Mouse (Mus musculus) CH12.LX (cell line): ENCODE data around the gene Nipal4. TPM values are rescaled to one million over a fixed set of nuclear protein-coding genes. Genes with fewer than 3 reads are reported as not detected.

Source experiments
- DNase-seq: peaks from one replicate; pipeline ENCODE4 v3.0.0-alpha.2; 2013; ENCODE audit errors: extremely low read depth
- H3K27ac ChIP-seq: 2 replicates; pipeline ENCODE4 v1.5.1; 2012; ENCODE audit warnings: low read depth, mild to moderate bottlenecking, control low read depth, moderate library complexity; ENCODE audit not compliant: insufficient read depth
- H3K27me3 ChIP-seq: replicated peaks from 2 replicates; pipeline ENCODE3; 2012; ENCODE audit warnings: inconsistent platforms
- H3K36me3 ChIP-seq, 2 experiments: replicated peaks in 1 of 2; 2 replicates each; pipeline versions ENCODE3 to v1.6.1; 2012; ENCODE audit warnings: inconsistent platforms in 1 of 2, low read length in 1 of 2, mild to moderate bottlenecking in 1 of 2, mixed read lengths in 1 of 2, moderate library complexity in 1 of 2; ENCODE audit not compliant: control insufficient read depth in 1 of 2, insufficient read depth in 1 of 2
- H3K4me1 ChIP-seq, 2 experiments: 2 replicates each; pipeline ENCODE4 v1.6.1; 2012; ENCODE audit warnings: inconsistent platforms in 1 of 2, moderate library complexity in 1 of 2; ENCODE audit not compliant: insufficient read depth in 2 of 2, control insufficient read depth in 1 of 2
- H3K4me2 ChIP-seq: 2 replicates; pipeline ENCODE4 v1.6.1; 2012; ENCODE audit warnings: low read depth, mild to moderate bottlenecking, control low read depth; ENCODE audit not compliant: poor library complexity, insufficient read depth, severe bottlenecking
- H3K4me3 ChIP-seq, 3 experiments: fragments of 150-350 bp in 1 of 3; sonication (generic) in 1 of 3; replicated peaks in 1 of 3; 2 replicates each; pipeline versions ENCODE3 to v1.5.1; 2011 to 2012; ENCODE audit warnings: low read depth in 2 of 3, low read length in 2 of 3, mild to moderate bottlenecking in 2 of 3, moderate library complexity in 2 of 3, control low read depth in 1 of 3, improper control_type of control experiment in 1 of 3, inconsistent platforms in 1 of 3, mixed read lengths in 1 of 3; ENCODE audit not compliant: poor library complexity in 1 of 3
- H3K79me2 ChIP-seq: replicated peaks from 2 replicates; pipeline ENCODE4 v1.6.1; 2012; ENCODE audit warnings: mild to moderate bottlenecking, moderate library complexity; ENCODE audit not compliant: control insufficient read depth, poor library complexity, insufficient read depth, severe bottlenecking; ENCODE audit errors: extremely low read depth
- H3K9ac ChIP-seq: 2 replicates; pipeline ENCODE4 v1.6.1; 2012; ENCODE audit warnings: low read depth, mild to moderate bottlenecking, control low read depth, moderate library complexity; ENCODE audit not compliant: insufficient read depth
- H3K9me3 ChIP-seq: replicated peaks from 2 replicates; pipeline ENCODE3; 2012; ENCODE audit warnings: low read length, inconsistent platforms, mixed read lengths
- CTCF ChIP-seq, 2 experiments: IDR thresholded peaks in 1 of 2; conservative IDR thresholded peaks in 1 of 2; 2 replicates each; pipeline ENCODE4 v1.5.1; 2011 to 2012; ENCODE audit warnings: low read depth in 2 of 2, low read length in 2 of 2, improper control_type of control experiment in 1 of 2, inconsistent platforms in 1 of 2, mild to moderate bottlenecking in 1 of 2, moderate library complexity in 1 of 2
- E2F4 ChIP-seq: IDR thresholded peaks from 2 replicates; pipeline ENCODE4 v1.6.1; 2011; ENCODE audit warnings: low read depth, low read length, improper control_type of control experiment; ENCODE audit not compliant: insufficient replicate concordance
- ELF1 ChIP-seq: IDR thresholded peaks from 2 replicates; pipeline ENCODE4 v1.6.1; 2014; ENCODE audit warnings: low read depth, mild to moderate bottlenecking, inconsistent platforms, low read length, improper control_type of control experiment
- EP300 ChIP-seq: IDR thresholded peaks from 2 replicates; pipeline ENCODE4 v1.6.1; 2011; ENCODE audit warnings: low read length, improper control_type of control experiment
- ETS1 ChIP-seq: conservative IDR thresholded peaks from 2 replicates; pipeline ENCODE4 v1.6.1; 2012; ENCODE audit warnings: low read depth, mild to moderate bottlenecking, inconsistent platforms, low read length, improper control_type of control experiment, moderate library complexity
- HCFC1 ChIP-seq: IDR thresholded peaks from 2 replicates; pipeline ENCODE4 v1.6.1; 2012; ENCODE audit warnings: low read depth, mild to moderate bottlenecking, inconsistent platforms, low read length, improper control_type of control experiment
- JUN ChIP-seq: IDR thresholded peaks from 2 replicates; pipeline ENCODE4 v1.6.1; 2011; ENCODE audit warnings: low read depth, mild to moderate bottlenecking, low read length, improper control_type of control experiment, moderate library complexity; ENCODE audit not compliant: insufficient read depth
- MAFK ChIP-seq: IDR thresholded peaks from 2 replicates; pipeline ENCODE4 v1.6.1; 2011; ENCODE audit warnings: low read length, improper control_type of control experiment; ENCODE audit not compliant: insufficient replicate concordance
- MAX ChIP-seq: IDR thresholded peaks from 2 replicates; pipeline ENCODE4 v1.6.1; 2011; ENCODE audit warnings: low read length, improper control_type of control experiment
- MXI1 ChIP-seq: IDR thresholded peaks from 2 replicates; pipeline ENCODE4 v1.6.1; 2011; ENCODE audit warnings: mild to moderate bottlenecking, low read depth, low read length, improper control_type of control experiment
- MYC ChIP-seq: IDR thresholded peaks from 2 replicates; pipeline ENCODE4 v1.6.1; 2011; ENCODE audit warnings: low read depth, mild to moderate bottlenecking, improper control_type of control experiment, low read length
- POLR2AphosphoS2 ChIP-seq: IDR thresholded peaks from 2 replicates; pipeline ENCODE4 v1.6.1; 2011; ENCODE audit warnings: low read depth, low read length, improper control_type of control experiment
- SIN3A ChIP-seq: IDR thresholded peaks from 2 replicates; pipeline ENCODE4 v1.6.1; 2012; ENCODE audit warnings: low read length, improper control_type of control experiment, inconsistent platforms
- TBP ChIP-seq: conservative IDR thresholded peaks from 2 replicates; pipeline ENCODE4 v1.6.1; 2011; ENCODE audit warnings: low read depth, low read length, improper control_type of control experiment
- TCF12 ChIP-seq: IDR thresholded peaks from 2 replicates; pipeline ENCODE4 v1.6.1; 2014; ENCODE audit warnings: low read depth, mild to moderate bottlenecking, inconsistent platforms, low read length, improper control_type of control experiment
- UBTF ChIP-seq: IDR thresholded peaks from 2 replicates; pipeline ENCODE4 v1.6.1; 2012; ENCODE audit warnings: low read depth, mild to moderate bottlenecking, inconsistent platforms, low read length, improper control_type of control experiment, moderate library complexity
- USF2 ChIP-seq: conservative IDR thresholded peaks from 2 replicates; pipeline ENCODE4 v1.6.1; 2011; ENCODE audit warnings: low read depth, low read length, improper control_type of control experiment
- ZC3H11A ChIP-seq: IDR thresholded peaks from 2 replicates; pipeline ENCODE4 v1.6.1; 2012; ENCODE audit warnings: low read depth, mild to moderate bottlenecking, inconsistent platforms, low read length, improper control_type of control experiment
- ZKSCAN1 ChIP-seq: IDR thresholded peaks from 2 replicates; pipeline ENCODE4 v1.6.1; 2012; ENCODE audit warnings: low read depth, inconsistent platforms, low read length, improper control_type of control experiment, borderline replicate concordance
- ZMIZ1 ChIP-seq: IDR thresholded peaks from 2 replicates; pipeline ENCODE4 v1.6.1; 2012; ENCODE audit warnings: low read depth, mild to moderate bottlenecking, inconsistent platforms, low read length, improper control_type of control experiment
- ZNF384 ChIP-seq: IDR thresholded peaks from 2 replicates; pipeline ENCODE4 v1.6.1; 2012; ENCODE audit warnings: low read depth, low read length, improper control_type of control experiment, inconsistent platforms
- dilution Hi-C: fragments of 300-500 bp; cut with MboI; formaldehyde crosslinking; loops from 2 replicates; pipeline ENCODE4 v1.14.3; 2020; ENCODE audit warnings: low sequenced_read_pairs; ENCODE audit not compliant: extremely low pct_unique_long_range_greater_than_20kb, extremely low pct_ligation_motif_present
- in situ Hi-C: fragments of 300-500 bp; cut with MboI; formaldehyde crosslinking; loops from 3 replicates; pipeline ENCODE4 v1.14.3; 2019; ENCODE audit warnings: low sequenced_read_pairs, low pct_ligation_motif_present, low pct_unique_long_range_greater_than_20kb, mixed read lengths
- polyA plus RNA-seq: library from polyadenylated mRNA; unstranded; fragments of >175 nt; gene quantifications from 2 replicates; pipeline ENCODE4 v1.2.1, GENCODE M21; 2012; ENCODE audit warnings: low read depth; ENCODE audit not compliant: insufficient read length
- total RNA-seq, 2 experiments: library from RNA; depleted of rRNA; stranded (reverse); fragments of 300-350 nt in 1 of 2; fragments of >200 nt in 1 of 2; gene quantifications; 2 replicates each; pipeline ENCODE4 v1.2.3; 2012 to 2014

Nipal4 gene
- total and polyA plus RNA-seq, 3 experiments = 0.08 TPM; not detected in 2

DNA sequence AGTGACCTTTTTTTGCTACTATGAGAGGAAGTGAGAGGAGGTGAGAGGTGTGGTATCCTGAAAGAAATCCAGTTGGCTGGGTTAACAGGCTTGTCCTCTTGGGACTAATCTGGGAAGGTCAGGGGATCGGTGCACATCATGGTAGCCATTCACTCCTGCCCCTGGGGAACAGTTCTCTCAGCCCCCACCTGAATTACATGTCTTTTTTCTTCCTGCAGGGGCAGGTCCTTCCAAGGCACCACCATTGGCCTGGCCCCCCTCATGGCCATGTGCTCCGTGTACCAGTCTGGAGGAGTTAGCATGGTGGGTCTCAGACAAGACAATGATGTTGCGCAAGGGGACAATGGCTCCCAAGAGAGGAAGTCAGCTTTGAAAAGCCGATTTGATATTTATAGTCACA is 43.4 kb downstream of the Nipal4 start:
- Histone ChIP-seq H3K4me3 (no peak overlapping the region), H3K9ac (no peak overlapping the region), H3K4me2 (no peak overlapping the region), H3K27ac (no peak overlapping the region), H3K4me1 (peaks cover 21 to 56% of the 10 kb centered on the region in 2 experiments), H3K27me3 (no peaks in the 10 kb centered on the region), H3K9me3 (no peaks in the 10 kb centered on the region), H3K36me3 (no peaks in the 10 kb centered on the region), H3K79me2 (no peaks in the 10 kb centered on the region)
- TF ChIP-seq TBP = no peak
- TF ChIP-seq ZKSCAN1 = no peak
- TF ChIP-seq ZC3H11A = no peak
- no peak for TF ChIP-seq ELF1
- no peak for TF ChIP-seq ZMIZ1
- TF ChIP-seq E2F4 = no peak
- TF ChIP-seq MAX = no peak
- no peak for TF ChIP-seq SIN3A
- no peak for TF ChIP-seq HCFC1
- no peak for TF ChIP-seq ZNF384
- no peak for TF ChIP-seq TCF12
- TF ChIP-seq EP300 = no peak
- no peak for TF ChIP-seq ETS1
- no peak for TF ChIP-seq CTCF (conservative IDR thresholded peaks at IDR 0.05 in 1 of 2, IDR thresholded peaks at IDR 0.05 in 1 of 2; ENCODE audit: low read depth in 2 of 2, low read length in 2 of 2)
- no peak for TF ChIP-seq JUN
- TF ChIP-seq MAFK = no peak
- no peak for TF ChIP-seq POLR2AphosphoS2
- TF ChIP-seq USF2 = no peak
- TF ChIP-seq MYC = no peak
- dilution Hi-C loops = no loop called here
- in situ Hi-C loops = no loop called here
- no peak for DNase-seq

DNA sequence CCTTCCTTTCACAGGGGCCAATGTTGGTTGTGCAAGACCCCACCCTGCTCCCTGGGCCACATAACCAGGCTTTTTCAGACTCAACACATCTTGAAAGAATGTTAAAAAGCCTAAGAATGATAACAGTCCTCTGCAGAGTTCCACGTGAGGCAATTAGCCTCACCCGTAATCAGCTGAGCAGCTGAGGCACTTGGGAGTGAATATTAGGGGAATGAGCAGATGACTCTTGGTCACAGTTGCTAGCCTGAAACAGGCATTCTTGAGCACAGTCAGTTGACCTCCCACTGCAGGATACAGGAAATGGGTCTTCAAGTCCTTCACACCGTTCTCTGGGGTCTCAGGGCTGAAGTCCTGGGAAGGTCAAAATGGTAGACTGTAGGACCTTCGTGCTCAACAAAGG is 44.6 kb downstream of the Nipal4 start:
- dilution Hi-C loops = no loop called here
- Histone ChIP-seq H3K27ac (no peak overlapping the region), H3K4me1 (peaks cover 12 to 54% of the 10 kb centered on the region in 2 experiments), H3K9me3 (no peaks in the 10 kb centered on the region), H3K4me2 (no peak overlapping the region), H3K27me3 (no peaks in the 10 kb centered on the region), H3K4me3 (no peak overlapping the region), H3K9ac (no peak overlapping the region), H3K79me2 (no peaks in the 10 kb centered on the region), H3K36me3 (no peaks in the 10 kb centered on the region)
- in situ Hi-C loops = no loop called here
- DNase-seq = no peak
- TF ChIP-seq MYC = no peak
- TF ChIP-seq UBTF = no peak
- no peak for TF ChIP-seq ZNF384
- no peak for TF ChIP-seq MXI1
- TF ChIP-seq SIN3A = no peak
- no peak for TF ChIP-seq ZC3H11A
